Mouse (Mus musculus): ENCODE results near the gene Dohh. TPM values are rescaled to one million over a fixed set of nuclear protein-coding genes. Genes with fewer than 3 reads are reported as not detected.

Dohh gene
- polyA plus RNA-seq, 1 experiment from 2014 or later, result 55.2 TPM

- H3K36me3 ChIP-seq (ENCODE audit: insufficient read depth, low read length), result peaks cover 37% of the 10 kb centered on the region
These were observed 17.1 kb upstream of the Dohh start for GRCm38 (mm10) chr10:81367207-81367495.

GRCm38 (mm10) chr10:81375322-81375721 is 8.9 kb upstream of the Dohh start:
- Histone ChIP-seq H3K27me3 (replicated peaks; ENCODE audit: insufficient read depth, low read length) (no peaks in the 10 kb centered on the region), H3K27ac (ENCODE audit: low read length) (no peak overlapping the region), H3K9me3 (ENCODE audit: low read length) (no peaks in the 10 kb centered on the region), H3K4me2 (replicated peaks; ENCODE audit: low read depth, low read length) (no peak overlapping the region), H3K36me3 (ENCODE audit: insufficient read depth, low read length) (0 out of 2 replicates have a peak, but pooled peaks cover 9% of the 10 kb centered on the region), H3K9ac (replicated peaks; ENCODE audit: low read depth) (no peak overlapping the region), H3K4me3 (ENCODE audit: low read depth, low read length) (no peak overlapping the region), H3K4me1 (ENCODE audit: insufficient read depth, low read depth, low read length) (peaks cover 15% of the 10 kb centered on the region; the same call in 1 of the 2 replicates)
- no peak for TF ChIP-seq CTCF (IDR thresholded peaks at IDR 0.05)
- TF ChIP-seq EP300 (IDR thresholded peaks at IDR 0.05), result no peak
- ATAC-seq, result no peak
- WGBS, result 89% methylated on average over 10 of the region's 10 CpGs
- no peak for DNase-seq (ENCODE audit: low spot score)

More at GRCm38 (mm10) chr10:81367207-81367495, 17.1 kb upstream of the Dohh start:
- ATAC-seq (no peak), DNase-seq (ENCODE audit: low spot score) (no peak)
- Histone ChIP-seq H3K9me3 (ENCODE audit: low read length) (no peaks in the 10 kb centered on the region), H3K4me3 (ENCODE audit: low read depth, low read length) (no peak overlapping the region), H3K4me1 (ENCODE audit: insufficient read depth, low read depth, low read length) (peaks cover 17% of the 10 kb centered on the region), H3K4me2 (replicated peaks; ENCODE audit: low read depth, low read length) (no peak overlapping the region), H3K27me3 (replicated peaks; ENCODE audit: insufficient read depth, low read length) (no peaks in the 10 kb centered on the region), H3K27ac (ENCODE audit: low read length) (no peak overlapping the region), H3K9ac (replicated peaks; ENCODE audit: low read depth) (no peak overlapping the region)
- TF ChIP-seq CTCF (IDR thresholded peaks at IDR 0.05) (no peak), EP300 (IDR thresholded peaks at IDR 0.05) (no peak)
- 78% methylated on average over 6 of the region's 6 CpGs for WGBS

- H3K9me3 ChIP-seq (ENCODE audit: low read length), result no peaks in the 10 kb centered on the region
- H3K4me2 ChIP-seq (replicated peaks; ENCODE audit: low read depth, low read length), result 0 out of 2 replicates have a peak overlapping the region, but pooled peaks have one; percentile 83
- H3K4me3 ChIP-seq (ENCODE audit: low read depth, low read length), result no peak overlapping the region
- no peak for DNase-seq (ENCODE audit: low spot score)
- 25% methylated on average over 6 of the region's 6 CpGs for WGBS
- ATAC-seq, result no peak
- peak overlapping the region; percentile 88; the same call in 1 of the 2 replicates for H3K9ac ChIP-seq (replicated peaks; ENCODE audit: low read depth)
- H3K36me3 ChIP-seq (ENCODE audit: insufficient read depth, low read length), result no peaks in the 10 kb centered on the region
- peaks cover 15% of the 10 kb centered on the region; the same call in 1 of the 2 replicates for H3K4me1 ChIP-seq (ENCODE audit: insufficient read depth, low read depth, low read length)
- H3K27ac ChIP-seq (ENCODE audit: low read length), result no peak overlapping the region; the same call in 1 of the 2 replicates
- H3K27me3 ChIP-seq (replicated peaks; ENCODE audit: insufficient read depth, low read length), result no peaks in the 10 kb centered on the region
- TF ChIP-seq CTCF (IDR thresholded peaks at IDR 0.05), result 0 out of 2 replicates have a peak, but pooled peaks have one; percentile 18
- TF ChIP-seq EP300 (IDR thresholded peaks at IDR 0.05), result no peak
These were observed 7.5 kb upstream of the Dohh start for GRCm38 (mm10) chr10:81376561-81377361.

GRCm38 (mm10) chr10:81377362-81377664 is 6.9 kb upstream of the Dohh start:
- Histone ChIP-seq H3K36me3 (ENCODE audit: insufficient read depth, low read length) (no peaks in the 10 kb centered on the region), H3K9me3 (ENCODE audit: low read length) (no peaks in the 10 kb centered on the region), H3K27ac (ENCODE audit: low read length) (peak overlapping the region; percentile 43; the same call in 1 of the 2 replicates), H3K9ac (replicated peaks; ENCODE audit: low read depth) (peak overlapping the region; percentile 88), H3K4me2 (replicated peaks; ENCODE audit: low read depth, low read length) (peak overlapping the region; percentile 83), H3K4me3 (ENCODE audit: low read depth, low read length) (peak overlapping the region; percentile 82; the same call in 1 of the 2 replicates), H3K27me3 (replicated peaks; ENCODE audit: insufficient read depth, low read length) (no peaks in the 10 kb centered on the region), H3K4me1 (ENCODE audit: insufficient read depth, low read depth, low read length) (peaks cover 15% of the 10 kb centered on the region; the same call in 1 of the 2 replicates)
- TF ChIP-seq CTCF (IDR thresholded peaks at IDR 0.05) (no peak), EP300 (IDR thresholded peaks at IDR 0.05) (no peak)
- ATAC-seq, result no peak
- DNase-seq (ENCODE audit: low spot score), result no peak
- 26% methylated on average over 2 of the region's 2 CpGs for WGBS

GRCm38 (mm10) chr10:81377793-81378552 is 6.3 kb upstream of the Dohh start, which contains the start of gene Fzr1:
TSS of gene Fzr1 (minus strand) at chr10:81378516.
- Histone ChIP-seq H3K9me3 (ENCODE audit: low read length) (no peaks in the 10 kb centered on the region), H3K4me3 (ENCODE audit: low read depth, low read length) (peak within 1 kb of the TSS; percentile 82), H3K27ac (ENCODE audit: low read length) (peak within 1 kb of the TSS; percentile 43), H3K4me1 (ENCODE audit: insufficient read depth, low read depth, low read length) (peaks cover 15% of the 10 kb centered on the region; the same call in 1 of the 2 replicates), H3K36me3 (ENCODE audit: insufficient read depth, low read length) (no peaks in the 10 kb centered on the region), H3K27me3 (replicated peaks; ENCODE audit: insufficient read depth, low read length) (no peaks in the 10 kb centered on the region), H3K9ac (replicated peaks; ENCODE audit: low read depth) (peak within 1 kb of the TSS; percentile 88), H3K4me2 (replicated peaks; ENCODE audit: low read depth, low read length) (peak within 1 kb of the TSS; percentile 83)
- 5% methylated on average over 36 of the region's 59 CpGs for WGBS
- TF ChIP-seq EP300 (IDR thresholded peaks at IDR 0.05) (no peak), CTCF (IDR thresholded peaks at IDR 0.05) (no peak)
- ATAC-seq (no peak; the same call in 1 of the 2 replicates), DNase-seq (ENCODE audit: low spot score) (peak; percentile 32)

- Histone ChIP-seq H3K9ac (replicated peaks; ENCODE audit: low read depth) (no peak overlapping the region), H3K27me3 (replicated peaks; ENCODE audit: insufficient read depth, low read length) (no peaks in the 10 kb centered on the region), H3K36me3 (ENCODE audit: insufficient read depth, low read length) (no peaks in the 10 kb centered on the region), H3K4me2 (replicated peaks; ENCODE audit: low read depth, low read length) (peak overlapping the region; percentile 58), H3K9me3 (ENCODE audit: low read length) (no peaks in the 10 kb centered on the region), H3K4me3 (ENCODE audit: low read depth, low read length) (peak overlapping the region; percentile 82), H3K27ac (ENCODE audit: low read length) (no peak overlapping the region), H3K4me1 (ENCODE audit: insufficient read depth, low read depth, low read length) (peaks cover 15% of the 10 kb centered on the region; the same call in 1 of the 2 replicates)
- WGBS, result 3% methylated on average over 45 of the region's 46 CpGs
- ATAC-seq, result peak; percentile 96
- TF ChIP-seq EP300 (IDR thresholded peaks at IDR 0.05) (no peak), CTCF (IDR thresholded peaks at IDR 0.05) (0 out of 2 replicates have a peak, but pooled peaks have one; percentile 25)
- DNase-seq (ENCODE audit: low spot score), result peak; percentile 100
These were observed 5.6 kb upstream of the Dohh start for GRCm38 (mm10) chr10:81378553-81379182.
